Mouse (Mus musculus): ENCODE results near the gene Ccna1.

Gene Ccna1

DNA sequence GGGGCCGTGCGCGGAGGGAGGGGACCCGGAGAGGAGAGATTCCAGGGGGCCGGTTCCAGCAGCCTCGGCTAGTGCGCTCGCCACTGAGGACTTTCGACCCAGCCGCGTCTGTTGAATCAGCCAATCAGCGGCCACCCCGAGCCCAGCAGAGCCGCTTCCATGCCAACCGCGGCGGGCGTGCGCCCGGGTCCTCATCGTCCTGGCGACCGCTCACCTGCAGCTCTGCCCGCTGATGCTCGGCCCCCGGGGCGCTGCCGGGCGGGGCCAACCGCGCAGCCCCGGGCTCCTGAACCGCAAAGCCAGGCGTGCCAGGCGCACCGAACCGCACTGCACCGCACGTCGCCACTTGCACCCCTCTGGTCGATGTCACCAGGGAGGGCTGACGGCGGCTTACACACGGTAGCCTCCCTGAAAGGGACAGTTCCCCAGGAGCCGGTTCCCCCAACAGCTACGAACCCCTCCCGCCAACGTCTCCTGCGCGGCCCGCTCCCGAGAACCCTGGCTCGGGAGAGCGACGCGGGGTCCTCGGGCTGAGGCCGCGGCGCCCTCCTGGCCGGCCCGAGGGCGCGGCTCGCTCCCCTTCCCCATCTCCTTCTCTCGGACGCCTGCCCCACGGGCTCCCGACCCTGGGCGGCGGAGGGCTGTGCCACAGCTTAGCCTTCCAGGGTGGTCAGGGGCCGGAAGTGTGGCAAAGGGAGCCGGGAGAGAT, at the start of gene Ccna1:
Gene Ccna1, minus strand, starts transcription at position 464 of the 709 bp plus-strand sequence.
- in situ Hi-C loops (cut with MboI, MseI), result no loop called here

- in situ Hi-C loops (cut with MboI, MseI), result no loop called here
These were observed 45.8 kb upstream of the Ccna1 start for GRCm38 (mm10) chr3:55101092-55101491.

GRCm38 (mm10) chr3:55098990-55099389, 43.7 kb upstream of the Ccna1 start:
- in situ Hi-C loops (cut with MboI, MseI), result no loop called here

- in situ Hi-C loops (cut with MboI, MseI), result no loop called here
These were observed 42.7 kb upstream of the Ccna1 start for GRCm38 (mm10) chr3:55098014-55098413.

- in situ Hi-C loops (cut with MboI, MseI), result no loop called here
These were observed 41.9 kb upstream of the Ccna1 start for GRCm38 (mm10) chr3:55097186-55097585.

DNA sequence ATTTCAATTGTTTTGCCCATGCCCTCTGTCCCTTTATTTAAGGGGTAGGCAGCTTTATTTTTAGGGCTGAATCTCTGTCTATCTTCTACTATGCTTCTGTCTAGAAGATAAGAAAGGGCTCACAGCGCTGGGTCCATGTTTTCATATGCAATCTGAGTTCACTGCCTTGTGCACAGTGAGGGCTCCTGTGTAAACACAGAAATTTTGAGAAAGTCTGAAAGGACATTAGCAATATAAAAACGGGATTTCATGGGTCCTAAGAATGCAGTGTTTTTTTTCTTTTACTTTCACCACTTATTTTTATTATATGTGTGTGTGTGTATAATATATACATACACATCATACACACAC, 41.3 kb upstream of the Ccna1 start:
- in situ Hi-C loops (cut with MboI, MseI), result no loop called here

DNA sequence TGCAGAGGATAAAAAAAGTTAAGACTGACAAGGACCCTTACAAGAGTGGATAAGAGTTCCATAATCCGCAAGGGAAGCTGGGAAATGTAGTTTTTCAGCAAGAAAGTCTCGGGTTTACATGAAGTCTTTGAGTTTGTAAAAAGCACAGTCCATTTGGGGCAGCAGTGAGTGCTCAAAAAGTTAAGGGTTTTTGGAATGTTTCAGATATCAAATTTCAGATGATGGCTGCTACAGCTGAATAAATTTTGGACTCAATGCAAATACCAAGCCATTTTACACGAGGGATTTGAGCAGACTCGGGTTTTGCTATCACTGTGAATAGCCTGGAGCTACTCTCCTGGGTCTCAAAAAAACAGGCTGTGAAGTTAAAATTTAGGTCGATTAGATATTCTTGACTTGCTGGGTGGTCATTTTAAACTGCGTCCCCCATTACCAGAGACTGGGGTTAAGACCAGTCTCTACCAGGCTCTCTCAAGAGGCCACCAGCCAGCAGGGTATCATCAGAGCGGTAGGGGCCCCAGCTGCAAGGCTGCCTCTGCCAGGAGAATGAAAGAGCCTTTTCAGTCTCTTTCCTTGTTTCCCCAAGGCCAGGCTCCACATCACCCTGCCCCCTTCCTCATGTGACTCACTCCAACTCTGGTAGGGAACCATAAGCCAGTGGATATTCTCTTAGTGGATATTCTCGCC, 40.8 kb upstream of the Ccna1 start:
- in situ Hi-C loops (cut with MboI, MseI), result no loop called here

DNA sequence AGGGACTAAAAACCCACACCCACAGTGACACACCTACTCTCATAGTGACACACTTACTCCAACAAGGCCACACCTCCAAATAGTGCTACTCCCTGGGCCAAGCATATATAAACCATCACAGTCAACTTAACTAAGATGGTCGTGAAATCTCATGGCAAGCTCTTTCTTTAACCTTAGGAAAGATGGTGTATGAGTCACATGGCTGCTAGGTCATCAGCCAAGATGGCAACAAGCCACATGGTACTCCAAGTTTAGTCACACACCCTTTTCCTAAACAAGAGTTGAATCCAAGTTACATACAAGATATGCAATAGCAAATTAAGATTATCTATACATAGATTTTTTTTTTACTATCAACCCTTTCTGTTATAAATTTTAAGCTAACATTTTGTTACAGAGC, 37.9 kb upstream of the Ccna1 start:
- in situ Hi-C loops (cut with MboI, MseI), result no loop called here

GRCm38 (mm10) chr3:55089291-55089690, 34.0 kb upstream of the Ccna1 start:
- in situ Hi-C loops (cut with MboI, MseI), result no loop called here

DNA sequence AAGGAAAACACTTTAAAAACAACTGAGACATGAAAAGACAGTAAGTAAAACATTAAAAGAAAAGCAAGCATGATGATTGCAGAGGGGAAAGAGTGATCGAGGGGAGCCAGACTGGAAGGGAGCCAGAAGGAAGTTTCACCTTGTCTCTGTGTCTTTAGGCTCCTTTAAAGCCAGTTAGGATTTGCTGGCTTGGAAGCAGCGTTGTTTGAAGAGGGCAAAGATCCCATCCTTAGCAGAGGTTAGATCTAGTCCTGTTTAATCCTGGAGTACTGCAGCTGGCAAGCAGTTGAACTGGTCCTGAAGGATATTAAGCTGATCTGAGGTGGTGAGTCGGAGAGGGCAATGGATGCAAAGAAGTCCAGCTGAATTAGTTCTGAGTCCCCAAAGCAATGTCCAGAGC, 33.5 kb upstream of the Ccna1 start:
- in situ Hi-C loops (cut with MboI, MseI), result no loop called here

- in situ Hi-C loops (cut with MboI, MseI), result no loop called here
These were observed 33.1 kb upstream of the Ccna1 start for GRCm38 (mm10) chr3:55088359-55088758.

GRCm38 (mm10) chr3:55087360-55087759, 32.1 kb upstream of the Ccna1 start:
- in situ Hi-C loops (cut with MboI, MseI), result no loop called here

DNA sequence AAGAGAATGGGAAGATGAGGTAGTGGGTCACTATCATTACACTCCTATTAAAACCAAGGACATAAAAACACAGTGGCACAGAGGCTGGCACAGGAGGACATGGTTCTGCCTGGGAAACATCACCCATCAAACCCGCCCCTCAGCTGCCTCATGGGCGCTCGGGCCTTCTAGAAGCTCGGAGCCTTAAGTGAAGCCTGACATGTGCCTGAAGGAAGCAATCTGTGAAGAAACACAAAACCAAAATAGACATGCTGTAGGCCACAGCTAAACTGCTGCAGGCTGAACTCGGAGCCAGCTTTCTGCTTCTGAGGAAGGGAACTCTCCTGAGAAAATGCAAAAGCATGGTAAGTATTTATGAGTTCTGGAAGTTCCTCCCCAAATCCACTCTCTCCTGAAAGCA, 31.6 kb upstream of the Ccna1 start:
- in situ Hi-C loops (cut with MboI, MseI), result no loop called here

- in situ Hi-C loops (cut with MboI, MseI), result no loop called here
These were observed 30.4 kb upstream of the Ccna1 start for GRCm38 (mm10) chr3:55085716-55086115.

GRCm38 (mm10) chr3:55084781-55085180, 29.5 kb upstream of the Ccna1 start:
- in situ Hi-C loops (cut with MboI, MseI), result loop anchor here (5.0 kb wide), 1 partner anchor 268 kb away; no protein-coding TSS in a partner anchor

DNA sequence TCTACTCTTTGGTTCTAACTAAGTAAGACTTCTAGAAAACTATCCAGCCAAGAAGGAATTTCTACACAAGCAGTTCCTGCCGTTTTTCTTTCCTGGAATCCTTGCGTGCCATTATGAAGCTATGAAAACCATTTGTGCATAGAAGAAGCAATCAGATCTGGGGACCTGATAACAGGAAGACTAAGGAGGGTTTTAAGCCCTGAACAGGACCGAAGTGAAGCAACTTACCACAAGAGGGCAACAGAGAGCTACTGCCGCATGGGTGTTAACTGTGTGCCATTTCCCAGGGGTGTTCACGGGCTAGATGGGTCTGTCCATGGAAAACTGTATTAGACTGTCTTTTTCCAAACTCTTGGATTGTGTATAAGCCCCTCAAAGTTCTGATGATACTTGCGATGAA, 24.8 kb upstream of the Ccna1 start:
- in situ Hi-C loops (cut with MboI, MseI), result loop anchor here (5.0 kb wide), 1 partner anchor 272 kb away; no protein-coding TSS in a partner anchor

DNA sequence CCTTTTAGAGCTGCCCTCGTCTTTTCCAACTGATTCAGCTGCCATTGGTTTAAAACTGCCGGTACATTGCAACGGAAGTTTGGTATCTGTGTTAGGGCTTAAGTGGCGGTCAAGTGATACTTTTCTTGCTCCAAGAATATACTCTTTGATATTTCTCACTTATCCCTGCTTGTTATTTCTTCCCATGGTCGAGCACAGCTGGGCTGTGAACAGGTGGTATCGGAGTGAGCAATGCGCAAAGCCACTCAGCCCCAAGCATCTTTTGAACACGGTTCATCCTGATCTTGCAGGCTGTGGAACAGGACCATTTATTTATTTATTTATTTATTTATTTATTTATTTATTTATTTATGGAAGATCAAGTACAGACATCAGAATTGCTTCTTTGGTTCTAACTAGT, 24.3 kb upstream of the Ccna1 start:
- in situ Hi-C loops (cut with MboI, MseI), result loop anchor here (5.0 kb wide), 1 partner anchor 273 kb away; no protein-coding TSS in a partner anchor

- in situ Hi-C loops (cut with MboI, MseI), result no loop called here
These were observed 22.9 kb upstream of the Ccna1 start for GRCm38 (mm10) chr3:55078233-55078632.

DNA sequence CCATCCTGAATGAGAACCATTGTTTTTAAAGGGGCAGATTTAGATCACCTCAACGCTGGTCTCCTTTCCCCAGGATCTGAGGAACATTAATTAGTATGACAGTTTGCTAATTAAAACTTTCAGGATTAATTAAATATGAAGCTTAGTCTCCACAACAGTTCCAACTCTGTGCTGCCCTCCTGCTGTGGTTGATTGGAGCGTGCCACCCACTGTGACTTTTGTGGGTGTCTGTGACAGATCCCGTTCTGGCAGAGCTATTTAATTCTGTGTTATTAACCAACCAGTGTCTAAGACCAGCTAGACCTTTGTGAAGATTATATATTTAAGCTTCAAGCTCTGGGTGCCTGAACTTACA, 20.0 kb upstream of the Ccna1 start:
- in situ Hi-C loops (cut with MboI, MseI), result no loop called here

- in situ Hi-C loops (cut with MboI, MseI), result no loop called here
These were observed 19.4 kb upstream of the Ccna1 start for GRCm38 (mm10) chr3:55074576-55075293.

GRCm38 (mm10) chr3:55067791-55068434, 12.6 kb upstream of the Ccna1 start:
- in situ Hi-C loops (cut with MboI, MseI), result loop anchor here (10.0 kb wide), 1 partner anchor 493 kb away; no protein-coding TSS in a partner anchor

GRCm38 (mm10) chr3:55066666-55067023, 11.3 kb upstream of the Ccna1 start:
- in situ Hi-C loops (cut with MboI, MseI), result loop anchor here (10.0 kb wide), 1 partner anchor 492 kb away; no protein-coding TSS in a partner anchor
